Mouse (Mus musculus): ENCODE results near the gene Myadm. TPM values are rescaled to one million over a fixed set of nuclear protein-coding genes. Genes with fewer than 3 reads are reported as not detected.

Gene Myadm
- total RNA-seq, 4 experiments from 2014 or later = 93.9 to 139 (median 128) TPM

Other genes starting within 250 kb of the Myadm start
- not detected for gene AU018091, start 119.9 kb upstream of the Myadm start, total RNA-seq (2022)
- under 1 TPM in 1 of 4 experiments, not detected in 3; 0.12 TPM for gene Nlrp12, start 39.3 kb upstream of the Myadm start, total RNA-seq (2022)
- 1 to 10 TPM in 2 of 4 experiments, under 1 TPM in 2; 0.57 to 1.8 (median 1.1) TPM for gene Prkcg, start 99 bp downstream of the Myadm start, total RNA-seq (2022)
- gene Cacng7, start 43.9 kb downstream of the Myadm start, total RNA-seq (2022) = 1 to 10 TPM; 3.0 to 3.6 (median 3.3) TPM
- not detected for gene Cacng8, start 101.6 kb downstream of the Myadm start, total RNA-seq (2022)
- 1 to 10 TPM; 2.0 to 4.4 (median 2.5) TPM for gene Cacng6, start 135.1 kb downstream of the Myadm start, total RNA-seq (2022)
- gene Tarm1, start 213.5 kb downstream of the Myadm start, total RNA-seq (2022) = not detected